Mouse (Mus musculus): ENCODE results near the gene Slain2. TPM values are rescaled to one million over a fixed set of nuclear protein-coding genes. Genes with fewer than 3 reads are reported as not detected.
"Not testable (repeated sequence)": the region's sequence is repeated elsewhere in the genome, so short reads cannot be mapped to it uniquely, and the experiment has no call there.

Slain2 gene
- polyA plus RNA-seq, 1 experiment from 2014 or later: 15.2 TPM

DNA sequence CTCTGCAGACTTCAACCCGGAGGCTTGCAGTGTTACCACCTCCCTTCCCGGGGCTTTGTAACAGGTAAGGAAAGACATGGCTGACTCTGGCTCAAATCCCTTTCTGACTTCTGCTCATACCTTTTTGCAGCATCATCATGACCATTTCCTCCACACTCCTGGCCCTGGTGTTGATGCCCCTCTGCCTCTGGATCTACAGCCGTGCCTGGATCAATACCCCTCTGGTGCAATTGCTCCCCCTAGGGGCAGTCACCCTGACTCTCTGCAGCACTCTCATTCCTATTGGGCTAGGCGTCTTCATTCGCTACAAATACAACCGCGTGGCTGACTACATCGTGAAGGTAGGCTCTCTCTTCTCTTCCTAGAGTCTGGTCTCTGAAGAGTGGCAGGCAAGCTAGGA lies 94.1 kb downstream of the Slain2 start:
- H3K4me3 ChIP-seq, H3K27ac ChIP-seq, H3K36me3 ChIP-seq, H3K9me3 ChIP-seq: not testable (repeated sequence)
- peaks cover 60% of the 10 kb centered on the region for H3K27me3 ChIP-seq (ENCODE audit: insufficient read depth, poor library complexity, severe bottlenecking)
- 42% methylated on average over 8 of the region's 8 CpGs for WGBS
- DNase-seq (ENCODE audit: low spot score): peak; percentile 34
- H3K4me1 ChIP-seq (replicated peaks): peaks cover 11% of the 10 kb centered on the region

DNA sequence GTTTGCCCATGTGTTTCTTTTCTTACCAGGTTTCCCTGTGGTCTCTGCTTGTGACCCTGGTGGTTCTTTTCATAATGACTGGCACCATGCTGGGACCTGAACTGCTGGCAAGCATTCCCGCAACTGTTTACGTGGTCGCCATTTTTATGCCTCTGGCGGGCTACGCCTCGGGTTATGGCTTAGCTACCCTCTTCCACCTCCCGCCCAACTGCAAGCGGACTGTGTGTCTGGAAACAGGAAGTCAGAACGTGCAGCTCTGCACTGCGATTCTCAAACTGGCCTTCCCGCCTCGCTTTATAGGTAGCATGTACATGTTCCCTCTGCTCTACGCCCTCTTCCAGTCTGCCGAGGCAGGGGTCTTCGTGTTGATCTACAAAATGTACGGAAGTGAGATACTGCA lies 97.7 kb downstream of the Slain2 start:
- WGBS: 93% methylated on average over 16 of the region's 16 CpGs
- not testable (repeated sequence) for H3K27ac ChIP-seq; H3K9me3 ChIP-seq; H3K4me3 ChIP-seq; H3K36me3 ChIP-seq; DNase-seq (ENCODE audit: low spot score)
- Histone ChIP-seq H3K27me3 (ENCODE audit: insufficient read depth, poor library complexity, severe bottlenecking) (peaks cover 66% of the 10 kb centered on the region), H3K4me1 (replicated peaks) (peaks cover 18% of the 10 kb centered on the region)

DNA sequence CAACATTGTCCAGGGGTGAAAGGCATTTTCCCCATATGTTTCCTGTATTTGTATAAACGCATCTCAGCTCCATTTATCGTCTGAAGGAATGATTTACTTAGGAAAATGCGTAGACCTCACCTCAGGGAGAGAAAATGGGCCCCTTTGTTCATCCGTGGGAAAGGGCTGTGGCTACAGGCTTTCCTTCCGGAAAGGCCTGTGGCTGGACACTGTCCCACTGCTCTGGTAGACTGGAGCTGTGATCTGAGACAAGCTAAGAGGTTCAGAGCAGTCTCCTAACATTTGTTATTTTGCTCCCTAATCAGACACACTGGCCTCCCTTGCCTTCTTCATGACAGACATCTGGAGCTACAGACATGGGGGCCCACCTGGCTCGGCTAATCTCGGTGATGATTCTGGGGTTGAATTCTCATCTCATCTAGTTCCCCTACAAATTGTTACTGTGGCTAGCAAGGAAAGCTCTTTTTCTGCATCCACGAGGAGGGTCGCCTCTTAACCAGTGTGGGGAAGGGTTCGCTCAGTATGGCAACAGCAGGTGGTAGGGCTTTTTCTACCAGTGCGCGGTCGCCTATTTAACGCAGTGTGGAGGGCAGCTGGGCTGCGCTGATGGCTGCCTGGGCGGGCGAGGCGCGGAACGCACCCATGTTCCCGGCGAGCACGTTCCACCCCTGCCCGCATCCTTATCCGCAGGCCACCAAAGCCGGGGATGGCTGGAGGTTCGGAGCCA lies 98.9 kb downstream of the Slain2 start:
- H3K36me3 ChIP-seq, H3K9me3 ChIP-seq, H3K27ac ChIP-seq: not testable (repeated sequence)
- 21% methylated on average over 27 of the region's 27 CpGs for WGBS
- peak; percentile 10 for DNase-seq (ENCODE audit: low spot score)
- peaks cover 10% of the 10 kb centered on the region for H3K4me1 ChIP-seq (replicated peaks)
- peak overlapping the region; percentile 52 for H3K4me3 ChIP-seq
- peaks cover 57% of the 10 kb centered on the region for H3K27me3 ChIP-seq (ENCODE audit: insufficient read depth, poor library complexity, severe bottlenecking)

DNA sequence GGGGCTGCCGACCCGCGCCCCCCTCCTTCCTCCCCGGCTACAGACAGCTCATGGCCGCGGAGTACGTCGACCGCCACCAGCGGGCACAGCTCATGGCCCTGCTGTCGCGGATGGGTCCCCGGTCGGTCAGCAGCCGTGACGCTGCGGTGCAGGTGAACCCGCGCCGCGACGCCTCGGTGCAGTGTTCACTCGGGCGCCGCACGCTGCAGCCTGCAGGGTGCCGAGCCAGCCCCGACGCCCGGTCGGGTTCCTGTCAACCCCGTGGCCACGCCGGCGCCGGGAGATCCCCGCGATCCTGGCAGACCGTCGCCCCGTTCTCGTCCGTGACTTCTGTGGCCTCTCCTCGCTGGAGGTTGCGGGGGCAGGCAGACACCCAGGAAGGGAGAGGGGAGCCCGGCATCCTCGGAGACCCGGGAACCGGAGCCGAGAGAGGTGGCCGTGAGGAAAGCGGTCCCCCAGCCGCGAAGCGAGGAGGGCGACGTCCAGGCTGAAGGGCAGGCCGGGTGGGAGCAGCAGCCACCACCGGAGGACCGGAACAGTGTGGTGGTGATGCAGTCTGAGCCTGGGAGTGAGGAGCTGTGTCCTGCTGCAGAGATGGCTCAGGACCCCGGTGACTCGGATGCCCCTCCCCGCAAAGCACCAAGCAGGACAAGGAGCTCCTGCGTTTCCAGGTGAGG lies 99.6 kb downstream of the Slain2 start:
- H3K36me3 ChIP-seq, H3K9me3 ChIP-seq: not testable (repeated sequence)
- peaks cover 10% of the 10 kb centered on the region for H3K4me1 ChIP-seq (replicated peaks)
- H3K27me3 ChIP-seq (ENCODE audit: insufficient read depth, poor library complexity, severe bottlenecking): peaks cover 50% of the 10 kb centered on the region
- H3K27ac ChIP-seq: peak overlapping the region; percentile 45; the same call in 1 of the 2 replicates
- DNase-seq (ENCODE audit: low spot score): peak; percentile 40
- peak overlapping the region; percentile 52 for H3K4me3 ChIP-seq
- 2% methylated on average over 53 of the region's 65 CpGs for WGBS

DNA sequence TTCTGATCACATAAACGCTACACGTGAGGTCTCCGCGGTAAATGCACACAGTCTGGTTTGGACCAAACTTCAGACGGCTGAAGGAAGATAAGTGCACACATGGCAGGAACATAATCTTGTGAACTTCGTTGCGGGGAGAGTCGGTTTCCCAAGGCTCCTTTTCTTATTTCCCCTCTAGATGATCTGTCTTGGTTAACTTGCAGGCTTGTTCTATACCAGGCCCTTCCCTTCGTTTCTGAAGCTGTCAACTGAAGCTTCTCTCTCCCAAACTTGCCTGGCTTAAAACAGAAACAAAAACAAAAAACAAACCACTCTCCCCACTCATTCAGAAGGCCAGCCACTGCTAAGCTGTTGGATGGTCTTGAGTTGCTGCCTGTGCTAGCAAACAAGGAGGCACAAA lies 100.6 kb downstream of the Slain2 start:
- DNase-seq (ENCODE audit: low spot score): no peak
- no peaks in the 10 kb centered on the region for H3K36me3 ChIP-seq
- no peak overlapping the region for H3K4me3 ChIP-seq
- 54% methylated on average over 9 of the region's 9 CpGs for whole genome bisulfite sequencing
- peaks cover 10% of the 10 kb centered on the region for H3K4me1 ChIP-seq (replicated peaks)
- no peak overlapping the region for H3K27ac ChIP-seq
- no peaks in the 10 kb centered on the region for H3K9me3 ChIP-seq
- H3K27me3 ChIP-seq (ENCODE audit: insufficient read depth, poor library complexity, severe bottlenecking): peaks cover 48% of the 10 kb centered on the region

DNA sequence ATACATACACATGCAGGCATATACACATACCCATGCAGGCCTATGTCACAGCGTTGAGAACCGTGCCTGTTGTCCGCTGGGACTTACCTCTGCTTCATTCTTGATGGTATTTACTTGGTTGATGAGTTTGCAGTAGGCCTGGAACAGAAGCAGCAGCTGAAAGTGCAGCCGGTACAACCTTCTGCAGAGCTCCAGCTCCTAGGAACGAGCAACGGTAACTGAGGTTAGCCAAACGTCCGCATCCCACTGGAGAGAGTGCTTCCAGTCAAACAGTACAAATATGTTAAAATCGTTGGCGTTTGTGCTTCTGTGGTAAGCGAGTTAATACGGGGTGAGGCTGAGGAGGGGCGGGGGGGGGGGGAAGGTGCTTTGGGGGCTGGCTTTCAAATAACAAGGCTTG lies 109.7 kb downstream of the Slain2 start:
- no peaks in the 10 kb centered on the region for H3K4me1 ChIP-seq (replicated peaks)
- DNase-seq (ENCODE audit: low spot score): no peak
- no peak overlapping the region for H3K27ac ChIP-seq
- H3K4me3 ChIP-seq: no peak overlapping the region
- WGBS: 95% methylated on average over 13 of the region's 13 CpGs
- H3K27me3 ChIP-seq (ENCODE audit: insufficient read depth, poor library complexity, severe bottlenecking): no peaks in the 10 kb centered on the region
- H3K36me3 ChIP-seq: peaks cover 61% of the 10 kb centered on the region
- no peaks in the 10 kb centered on the region for H3K9me3 ChIP-seq

Other genes starting within 250 kb of the Slain2 start
- not detected in 2 replicates for gene Txk, start 161.5 kb upstream of the Slain2 start, polyA plus RNA-seq (2016; fragmentation: Nextera tagmentation; extraction: Ambion mirVana)
- gene Tec, start 45.8 kb upstream of the Slain2 start, polyA plus RNA-seq (2016; fragmentation: Nextera tagmentation; extraction: Ambion mirVana): 3.6 and 4.3 TPM in 2 replicates
- gene Gm10135, start 60.4 kb downstream of the Slain2 start, polyA plus RNA-seq (2016; fragmentation: Nextera tagmentation; extraction: Ambion mirVana): not detected in 2 replicates
- 6.5 and 23.2 TPM in 2 replicates for gene Slc10a4, start 92.6 kb downstream of the Slain2 start, polyA plus RNA-seq (2016; fragmentation: Nextera tagmentation; extraction: Ambion mirVana)

All from hindbrain, embryonic 10.5 days (tissue).